Mouse (Mus musculus): ENCODE data around the gene Gm10521. TPM values are rescaled to one million over a fixed set of nuclear protein-coding genes. Genes with fewer than 3 reads are reported as not detected.
"Not testable (repeated sequence)": the region's sequence is repeated elsewhere in the genome, so short reads cannot be mapped to it uniquely, and the experiment has no call there.

Gene Gm10521
- polyA plus RNA-seq (2012; rRNA removed) = 0.16 and 0.18 TPM in 2 replicates
- not detected in 2 replicates for polyA plus RNA-seq (2014; fragmentation: Nextera tagmentation; extraction: Ambion mirVana)

DNA sequence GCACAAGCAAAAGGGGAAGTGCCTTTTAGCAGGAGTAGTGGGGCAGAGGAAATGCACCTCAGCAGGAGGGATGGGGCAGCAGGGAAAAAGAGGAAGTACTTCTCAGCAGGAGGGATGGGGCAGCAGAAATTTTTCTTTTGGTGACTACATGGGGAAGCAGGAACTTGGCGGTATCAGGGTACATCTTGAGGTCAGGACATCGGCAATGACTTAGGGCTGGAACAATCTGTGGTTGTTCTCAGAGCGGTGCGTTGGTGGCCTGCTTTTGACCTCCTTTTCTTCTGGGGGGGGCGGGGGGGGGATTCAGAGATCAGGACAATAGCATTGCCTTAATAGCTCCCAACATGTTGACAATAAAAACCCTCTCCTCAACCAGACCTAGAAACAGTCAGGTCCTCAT, at the start of gene Gm10521:
Gm10521 (plus strand) TSS at position 301 of the 400 bp plus-strand sequence.
- not testable (repeated sequence) for H3K4me3 ChIP-seq (replicated peaks; ENCODE audit: low read length); H3K9me3 ChIP-seq (ENCODE audit: control insufficient read depth, low read length); H3K4me1 ChIP-seq (ENCODE audit: control insufficient read depth, insufficient read depth, low read length); H3K27me3 ChIP-seq (ENCODE audit: control insufficient read depth, insufficient read depth, low read length); H3K36me3 ChIP-seq (ENCODE audit: control insufficient read depth, insufficient read depth, low read length); DNase-seq (ENCODE audit: low spot score); H3K9ac ChIP-seq (ENCODE audit: low read depth, low read length, severe bottlenecking); ATAC-seq (ENCODE audit: low FRiP score, low read depth); H3K27ac ChIP-seq (replicated peaks; ENCODE audit: low read depth, low read length); H3K4me2 ChIP-seq (replicated peaks; ENCODE audit: low read depth, low read length, severe bottlenecking)
- WGBS = 75% methylated on average over 5 of the region's 5 CpGs

DNA sequence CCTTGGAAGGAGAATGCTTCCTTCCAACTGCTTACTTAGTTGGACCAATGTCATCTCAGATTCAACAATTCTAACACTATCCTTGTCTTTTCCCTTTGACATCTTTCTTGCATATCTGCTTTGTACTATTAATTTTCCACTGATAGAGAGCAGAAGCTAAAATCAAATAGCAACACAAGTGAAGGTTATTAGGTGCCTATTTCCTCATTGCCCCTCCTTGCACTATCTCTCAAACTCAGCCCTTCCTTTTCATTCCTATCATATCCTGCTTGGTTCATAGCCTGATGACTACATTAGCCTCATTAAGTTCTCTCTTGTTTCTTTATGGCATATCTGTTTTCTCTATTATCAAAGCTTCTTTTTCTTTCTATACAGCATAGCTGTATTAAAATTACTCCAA, 47.3 kb upstream of the Gm10521 start:
- Histone ChIP-seq H3K4me1 (ENCODE audit: control insufficient read depth, insufficient read depth, low read length) (no peaks in the 10 kb centered on the region), H3K36me3 (ENCODE audit: control insufficient read depth, insufficient read depth, low read length) (no peaks in the 10 kb centered on the region), H3K4me2 (replicated peaks; ENCODE audit: low read depth, low read length, severe bottlenecking) (no peak overlapping the region), H3K27me3 (ENCODE audit: control insufficient read depth, insufficient read depth, low read length) (no peaks in the 10 kb centered on the region), H3K9ac (ENCODE audit: low read depth, low read length, severe bottlenecking) (no peak overlapping the region), H3K4me3 (replicated peaks; ENCODE audit: low read length) (no peak overlapping the region), H3K27ac (replicated peaks; ENCODE audit: low read depth, low read length) (no peak overlapping the region), H3K9me3 (ENCODE audit: control insufficient read depth, low read length) (no peaks in the 10 kb centered on the region)
- TF ChIP-seq POLR2A (IDR thresholded peaks at IDR 0.05; ENCODE audit: borderline replicate concordance, extremely low read depth, insufficient read depth, insufficient read length) = no peak
- no peak for DNase-seq (ENCODE audit: low spot score)
- ATAC-seq (ENCODE audit: low FRiP score, low read depth) = no peak

DNA sequence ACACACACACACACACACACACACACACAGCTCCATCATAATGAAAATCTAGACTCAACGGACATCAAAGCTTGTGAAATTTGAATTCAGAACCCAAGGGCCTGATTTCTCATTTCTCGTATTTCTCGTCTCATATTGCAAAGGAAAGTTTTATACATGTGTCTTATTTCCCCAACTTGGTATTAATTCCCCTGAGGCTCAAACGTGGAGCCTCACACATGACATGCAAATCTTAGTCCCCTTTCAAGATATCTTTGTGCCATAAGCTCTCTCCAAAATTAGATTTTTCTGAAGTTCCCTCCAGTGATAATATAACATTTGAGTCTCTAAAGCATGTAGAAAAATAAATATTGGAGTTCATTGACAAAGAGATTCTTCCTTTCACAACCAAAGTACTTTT, 46.7 kb upstream of the Gm10521 start:
- H3K4me3 ChIP-seq (replicated peaks; ENCODE audit: low read length) = no peak overlapping the region
- no peak for ATAC-seq (ENCODE audit: low FRiP score, low read depth)
- H3K4me1 ChIP-seq (ENCODE audit: control insufficient read depth, insufficient read depth, low read length) = no peaks in the 10 kb centered on the region
- WGBS = 76% methylated on average over 4 of the region's 4 CpGs
- H3K9ac ChIP-seq (ENCODE audit: low read depth, low read length, severe bottlenecking) = no peak overlapping the region
- no peak for TF ChIP-seq POLR2A (IDR thresholded peaks at IDR 0.05; ENCODE audit: borderline replicate concordance, extremely low read depth, insufficient read depth, insufficient read length)
- no peaks in the 10 kb centered on the region for H3K27me3 ChIP-seq (ENCODE audit: control insufficient read depth, insufficient read depth, low read length)
- H3K27ac ChIP-seq (replicated peaks; ENCODE audit: low read depth, low read length) = no peak overlapping the region
- DNase-seq (ENCODE audit: low spot score) = no peak
- no peaks in the 10 kb centered on the region for H3K9me3 ChIP-seq (ENCODE audit: control insufficient read depth, low read length)
- no peak overlapping the region for H3K4me2 ChIP-seq (replicated peaks; ENCODE audit: low read depth, low read length, severe bottlenecking)
- H3K36me3 ChIP-seq (ENCODE audit: control insufficient read depth, insufficient read depth, low read length) = no peaks in the 10 kb centered on the region

DNA sequence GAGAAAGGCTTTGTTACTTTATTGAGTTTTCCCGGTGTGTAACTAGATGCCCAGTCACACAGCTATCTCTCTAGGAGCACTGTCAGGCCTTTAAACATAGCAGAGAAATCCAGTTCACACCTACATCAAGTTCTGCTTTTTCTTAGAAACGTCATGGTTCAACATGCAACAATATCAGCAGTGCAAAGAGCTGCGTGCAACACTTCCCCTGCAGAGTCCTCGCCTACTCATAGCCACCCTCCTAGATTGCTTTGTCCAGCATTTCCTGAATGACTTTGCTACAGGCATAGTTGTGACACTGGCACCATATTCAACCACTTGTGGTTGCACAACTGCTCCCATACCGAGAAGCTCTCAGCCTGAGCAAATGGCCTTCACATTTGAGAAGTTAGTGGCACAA, 46.0 kb upstream of the Gm10521 start:
- Histone ChIP-seq H3K9me3 (ENCODE audit: control insufficient read depth, low read length) (no peaks in the 10 kb centered on the region), H3K4me3 (replicated peaks; ENCODE audit: low read length) (no peak overlapping the region), H3K27ac (replicated peaks; ENCODE audit: low read depth, low read length) (no peak overlapping the region), H3K9ac (ENCODE audit: low read depth, low read length, severe bottlenecking) (no peak overlapping the region), H3K4me1 (ENCODE audit: control insufficient read depth, insufficient read depth, low read length) (no peaks in the 10 kb centered on the region), H3K36me3 (ENCODE audit: control insufficient read depth, insufficient read depth, low read length) (no peaks in the 10 kb centered on the region), H3K27me3 (ENCODE audit: control insufficient read depth, insufficient read depth, low read length) (no peaks in the 10 kb centered on the region), H3K4me2 (replicated peaks; ENCODE audit: low read depth, low read length, severe bottlenecking) (no peak overlapping the region)
- WGBS = 81% methylated on average over 5 of the region's 5 CpGs
- TF ChIP-seq POLR2A (IDR thresholded peaks at IDR 0.05; ENCODE audit: borderline replicate concordance, extremely low read depth, insufficient read depth, insufficient read length) = no peak
- no peak for ATAC-seq (ENCODE audit: low FRiP score, low read depth)
- no peak for DNase-seq (ENCODE audit: low spot score)

- no peaks in the 10 kb centered on the region for H3K27me3 ChIP-seq (ENCODE audit: control insufficient read depth, insufficient read depth, low read length)
- H3K36me3 ChIP-seq (ENCODE audit: control insufficient read depth, insufficient read depth, low read length) = no peaks in the 10 kb centered on the region
- H3K4me2 ChIP-seq (replicated peaks; ENCODE audit: low read depth, low read length, severe bottlenecking) = no peak overlapping the region
- H3K9ac ChIP-seq (ENCODE audit: low read depth, low read length, severe bottlenecking) = no peak overlapping the region
- H3K4me3 ChIP-seq (replicated peaks; ENCODE audit: low read length) = no peak overlapping the region
- 92% methylated on average over 4 of the region's 4 CpGs for WGBS
- no peak for TF ChIP-seq POLR2A (IDR thresholded peaks at IDR 0.05; ENCODE audit: borderline replicate concordance, extremely low read depth, insufficient read depth, insufficient read length)
- no peak for DNase-seq (ENCODE audit: low spot score)
- ATAC-seq (ENCODE audit: low FRiP score, low read depth) = no peak
- H3K9me3 ChIP-seq (ENCODE audit: control insufficient read depth, low read length) = no peaks in the 10 kb centered on the region
- H3K27ac ChIP-seq (replicated peaks; ENCODE audit: low read depth, low read length) = no peak overlapping the region
- H3K4me1 ChIP-seq (ENCODE audit: control insufficient read depth, insufficient read depth, low read length) = no peaks in the 10 kb centered on the region
Measured at GRCm38 (mm10) chr1:171865467-171865866, 30.0 kb upstream of the Gm10521 start.

DNA sequence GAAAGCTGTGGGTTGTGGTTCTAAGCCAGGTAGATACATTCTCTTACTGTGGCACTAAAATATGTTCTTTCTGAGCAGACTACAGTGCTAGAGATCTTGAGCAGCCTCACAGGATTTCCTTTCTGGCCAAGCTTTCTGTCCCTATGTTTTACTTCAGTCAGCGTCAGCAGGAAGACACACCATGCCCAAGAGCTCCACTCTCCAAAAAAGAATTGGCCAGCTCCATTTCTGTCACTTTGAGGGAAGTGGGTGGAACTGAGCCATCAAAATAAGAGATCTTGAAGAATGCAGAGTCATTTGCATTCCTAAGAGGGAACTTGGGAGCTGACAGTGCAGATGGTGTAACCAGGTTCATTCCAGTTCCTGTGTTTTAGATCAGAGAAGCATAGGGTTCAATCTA, 8.5 kb upstream of the Gm10521 start:
- Histone ChIP-seq H3K9ac (ENCODE audit: low read depth, low read length, severe bottlenecking) (no peak overlapping the region), H3K27me3 (ENCODE audit: control insufficient read depth, insufficient read depth, low read length) (no peaks in the 10 kb centered on the region), H3K9me3 (ENCODE audit: control insufficient read depth, low read length) (no peaks in the 10 kb centered on the region), H3K27ac (replicated peaks; ENCODE audit: low read depth, low read length) (no peak overlapping the region), H3K4me3 (replicated peaks; ENCODE audit: low read length) (no peak overlapping the region), H3K4me2 (replicated peaks; ENCODE audit: low read depth, low read length, severe bottlenecking) (no peak overlapping the region), H3K36me3 (ENCODE audit: control insufficient read depth, insufficient read depth, low read length) (no peaks in the 10 kb centered on the region), H3K4me1 (ENCODE audit: control insufficient read depth, insufficient read depth, low read length) (no peaks in the 10 kb centered on the region)
- DNase-seq (ENCODE audit: low spot score) (no peak), ATAC-seq (ENCODE audit: low FRiP score, low read depth) (no peak)
- 91% methylated on average over 1 of the region's 1 CpGs for WGBS
- no peak for TF ChIP-seq POLR2A (IDR thresholded peaks at IDR 0.05; ENCODE audit: borderline replicate concordance, extremely low read depth, insufficient read depth, insufficient read length)

All from limb, embryonic 14.5 days (tissue).